Mouse (Mus musculus) neutrophil, adult 5-6 weeks (primary cell): ENCODE results near the gene Aanat. TPM values are rescaled to one million over a fixed set of nuclear protein-coding genes. Genes with fewer than 3 reads are reported as not detected.
A peak's percentile ranks its signal among the peaks of the same experiment; 100 is the strongest.

Experiments used
- ATAC-seq: fragments of 151-379, 151-347 bp; 2 replicates; pipeline ENCODE4 v1.8.0; 2017; ENCODE audit warnings: mild to moderate bottlenecking, moderate TSS enrichment; ENCODE audit not compliant: insufficient number of reproducible peaks, poor library complexity, low FRiP score, severe bottlenecking; ENCODE audit errors: extremely low read depth
- total RNA-seq: library from RNA; stranded (forward); fragments of 200-1000 nt; gene quantifications from 2 replicates; pipeline ENCODE4 v1.2.3, GENCODE M21; 2017

The Aanat gene
- total RNA-seq, 1 experiment from 2014 or later: not detected

DNA sequence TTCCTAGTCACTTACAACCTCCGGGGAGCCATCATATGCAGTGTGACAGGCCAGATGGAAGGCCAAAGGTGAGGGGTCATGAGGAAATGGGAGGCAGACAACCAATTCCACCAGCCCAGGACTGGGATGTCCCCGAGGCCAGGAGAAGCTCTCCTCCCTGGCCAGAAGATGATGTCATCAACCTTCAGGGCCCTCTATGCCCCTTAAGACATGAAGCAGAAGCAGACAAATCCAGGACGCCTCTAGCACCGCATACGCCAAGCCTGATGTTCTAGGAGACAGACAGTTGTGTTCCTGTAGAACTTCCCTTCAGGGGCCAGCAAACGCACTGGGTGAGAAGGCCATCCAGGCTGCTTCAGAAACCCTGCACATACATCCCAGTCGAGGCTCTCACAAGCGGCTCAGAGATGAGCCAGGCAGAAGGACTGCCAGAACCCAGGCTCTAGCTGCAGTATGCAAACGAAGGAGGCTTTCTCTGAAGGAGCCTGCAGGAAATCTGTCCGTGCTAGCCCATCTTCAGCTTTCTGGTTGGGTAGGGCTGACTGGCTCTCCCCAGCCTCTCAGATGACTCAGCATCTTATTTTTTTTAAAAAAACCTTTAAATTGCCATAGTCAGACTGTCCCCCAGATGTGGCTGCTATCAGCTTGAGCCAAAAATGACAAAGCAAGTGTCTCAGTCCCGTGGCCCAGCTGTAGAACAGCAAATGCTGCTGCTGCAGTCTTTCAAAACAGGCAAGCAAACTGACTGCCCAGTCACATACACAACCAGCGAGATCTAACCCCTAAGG is 13.3 kb upstream of the Aanat start:
- ATAC-seq: no peak

- no peak for ATAC-seq
Measured at GRCm38 (mm10) chr11:116574486-116574885, 11.7 kb upstream of the Aanat start.

- ATAC-seq: no peak
Measured at GRCm38 (mm10) chr11:116574982-116575381, 11.2 kb upstream of the Aanat start.

GRCm38 (mm10) chr11:116575396-116575795 is 10.8 kb upstream of the Aanat start:
- no peak for ATAC-seq

- no peak for ATAC-seq
Measured at GRCm38 (mm10) chr11:116579280-116579679, 7.0 kb upstream of the Aanat start.

- no peak for ATAC-seq
Measured at GRCm38 (mm10) chr11:116580031-116580652, 6.1 kb upstream of the Aanat start.

GRCm38 (mm10) chr11:116580711-116581375 is 5.4 kb upstream of the Aanat start:
- ATAC-seq: peak; percentile 24; the same call in 1 of the 2 replicates

- peak; percentile 89 for ATAC-seq
Measured at GRCm38 (mm10) chr11:116581376-116581814, 4.8 kb upstream of the Aanat start, which contains the start of gene Ube2o. Ube2o (minus strand) TSS chr11:116581447.

DNA sequence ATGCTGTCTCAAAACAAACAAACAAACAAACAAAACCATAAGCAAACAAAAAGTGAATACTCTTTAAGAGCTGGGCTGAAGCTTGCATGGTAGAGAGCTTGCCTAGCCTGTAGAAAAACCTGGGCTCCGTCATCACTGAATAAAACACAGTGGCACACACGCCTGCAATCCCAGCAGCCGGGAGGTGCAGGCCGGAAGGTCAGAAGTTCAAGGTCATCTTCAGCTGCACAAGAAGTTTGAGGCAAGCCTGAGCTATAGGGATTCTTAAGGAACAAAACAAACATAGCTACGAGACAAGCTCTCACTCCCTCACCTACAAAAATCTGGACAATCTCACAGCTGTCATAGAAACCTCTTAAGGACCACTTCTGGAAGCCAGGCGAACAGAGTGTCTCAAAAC is 550 bp upstream of the Aanat start:
- no peak for ATAC-seq

DNA sequence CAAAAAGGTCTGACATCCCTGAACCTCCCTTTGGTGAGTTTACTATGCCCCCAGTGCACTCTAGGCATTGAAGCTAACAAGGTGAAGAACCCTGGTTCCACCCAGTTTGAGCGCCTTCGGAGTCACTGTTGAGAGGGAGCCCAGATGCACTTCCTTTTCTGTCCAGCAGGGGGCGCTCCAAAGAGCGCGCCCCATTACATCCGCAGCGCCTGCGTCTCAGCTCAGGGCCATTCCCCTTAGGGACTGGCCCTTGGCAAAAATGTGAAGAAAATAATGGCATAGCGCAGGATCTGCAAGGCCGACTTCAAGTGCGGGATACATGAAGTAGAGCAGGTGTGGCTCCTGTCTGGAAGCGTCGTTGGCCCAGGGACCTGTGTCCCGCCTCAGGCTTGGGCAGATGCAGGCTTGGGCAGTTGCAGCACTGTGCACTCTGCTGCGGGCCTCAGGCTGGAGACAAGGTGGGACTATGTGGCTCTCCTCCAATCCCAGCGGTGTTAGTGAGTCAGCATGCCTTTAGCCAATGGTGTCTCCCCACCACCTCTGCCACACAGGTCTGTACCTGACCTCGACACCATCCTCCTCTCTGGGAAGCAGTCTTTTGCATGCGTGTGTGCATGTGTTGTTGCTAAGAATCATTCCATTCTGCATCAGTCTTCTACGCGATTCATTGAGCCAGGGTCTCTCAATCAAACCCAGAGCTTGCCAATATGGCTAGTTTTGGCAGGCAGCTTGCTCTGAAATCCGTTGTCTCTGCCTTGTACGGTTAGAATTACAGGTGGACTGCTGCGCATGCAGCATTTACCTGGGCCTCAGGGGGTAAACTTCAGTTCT is 784 bp downstream of the Aanat start:
- peak; percentile 75 for ATAC-seq

DNA sequence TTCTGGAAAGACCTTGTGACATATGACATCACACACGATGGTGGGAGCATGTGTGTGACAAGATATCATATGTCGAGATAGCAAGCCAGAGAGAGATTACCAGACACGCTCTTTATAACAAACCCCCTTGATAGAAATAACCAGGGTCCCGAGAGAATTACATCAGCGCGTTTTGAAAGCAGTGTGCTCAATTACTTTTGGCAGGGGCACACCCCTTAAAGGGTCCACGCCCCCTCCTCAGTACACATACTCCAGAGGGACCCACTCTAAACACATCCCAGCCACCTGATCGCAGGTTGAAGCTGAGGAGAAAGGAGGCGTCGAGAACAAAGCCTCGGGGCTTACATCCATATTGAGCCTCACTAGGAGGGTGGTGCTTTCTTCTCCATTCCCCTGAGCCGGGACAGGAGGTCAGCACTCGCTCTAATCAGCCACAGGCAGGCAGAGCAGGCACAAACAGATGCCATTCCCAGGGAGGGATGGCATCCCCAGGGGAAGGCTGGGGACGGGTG is 2.8 kb downstream of the Aanat start:
- no peak for ATAC-seq

GRCm38 (mm10) chr11:116589574-116589973 is 3.3 kb downstream of the Aanat start:
- no peak for ATAC-seq

- no peak for ATAC-seq
Measured at GRCm38 (mm10) chr11:116591621-116592020, 5.4 kb downstream of the Aanat start.

DNA sequence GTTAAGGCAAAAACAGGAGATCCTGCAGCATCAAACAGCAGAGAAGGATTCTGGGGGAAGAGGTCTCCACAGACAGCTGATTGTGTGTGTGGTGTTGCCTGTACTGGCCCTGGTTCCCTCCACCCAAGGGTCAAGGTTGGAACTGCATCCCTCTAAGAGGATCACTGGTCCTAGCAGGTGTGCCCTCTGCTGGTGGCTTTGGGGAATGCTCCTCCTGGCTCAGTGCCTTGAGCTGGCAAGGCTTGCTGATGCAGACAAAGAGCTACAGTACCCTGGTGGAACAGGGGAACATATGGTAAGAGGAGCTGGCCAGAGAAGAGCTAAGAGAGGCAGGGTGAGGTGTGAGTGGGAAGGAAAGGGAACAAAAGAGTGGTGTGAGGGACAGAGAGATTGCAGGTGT is 6.2 kb downstream of the Aanat start:
- peak; percentile 89 for ATAC-seq

GRCm38 (mm10) chr11:116593345-116593744 is 7.1 kb downstream of the Aanat start:
- ATAC-seq: no peak

- ATAC-seq: no peak
Measured at GRCm38 (mm10) chr11:116596766-116597165, 10.5 kb downstream of the Aanat start.

- ATAC-seq: no peak
Measured at GRCm38 (mm10) chr11:116598193-116598592, 12.0 kb downstream of the Aanat start.

DNA sequence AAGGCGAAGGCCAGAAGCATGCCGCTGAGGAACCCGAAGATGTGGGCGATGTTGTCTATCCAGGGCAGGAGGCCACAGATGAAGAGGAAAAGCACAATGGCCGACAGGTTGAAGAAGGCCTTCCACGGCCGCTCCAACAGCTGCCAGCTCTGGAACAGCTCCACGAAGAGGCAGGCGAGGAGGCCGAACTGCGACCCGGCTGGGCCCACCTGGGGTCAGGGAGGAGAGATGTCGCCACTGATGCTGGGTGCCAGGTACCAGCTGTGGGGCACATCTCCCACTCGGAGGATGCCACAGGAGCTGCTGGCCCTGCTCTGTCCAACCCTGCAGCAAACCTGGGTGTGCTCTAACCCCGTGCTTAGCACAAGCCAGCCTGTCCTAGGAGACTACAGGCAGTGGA is 13.0 kb downstream of the Aanat start:
- no peak for ATAC-seq

DNA sequence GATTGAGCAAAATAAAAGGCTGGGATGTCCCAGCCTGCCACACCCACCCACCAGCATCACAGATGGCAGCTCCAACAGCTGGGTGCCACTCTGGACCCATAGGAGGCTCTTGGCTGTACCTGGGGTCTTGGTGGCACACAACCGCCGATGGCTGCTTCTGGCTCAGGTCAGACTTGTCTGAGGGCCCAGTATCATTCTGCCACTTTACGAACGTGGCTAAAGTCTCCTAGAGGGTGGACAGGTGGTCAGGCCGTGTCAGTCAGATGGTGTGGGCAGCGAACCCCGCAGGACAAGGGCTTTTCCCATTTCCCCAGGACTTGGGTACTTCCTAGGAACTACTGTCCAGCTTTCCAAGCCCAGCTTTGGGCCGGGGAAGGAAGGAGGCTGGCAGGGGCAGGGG is 14.9 kb downstream of the Aanat start:
- ATAC-seq: no peak
